Mouse (Mus musculus): Measurements from ENCODE around the gene Fbrsl1.

- TF ChIP-seq CTCF (IDR thresholded peaks at IDR 0.05; ENCODE audit: control insufficient read depth, insufficient read depth, low read length) (no peak), POLR2A (IDR thresholded peaks at IDR 0.05; ENCODE audit: borderline replicate concordance, control insufficient read depth, low read depth, low read length) (no peak)
These were observed 14.3 kb upstream of the Fbrsl1 start for GRCm38 (mm10) chr5:110462646-110463045.

All from bone marrow, adult 2 months (tissue).